Mouse (Mus musculus) neural tube, embryonic 14.5 days (tissue): ENCODE results near the gene Gm7358. TPM values are rescaled to one million over a fixed set of nuclear protein-coding genes. Genes with fewer than 3 reads are reported as not detected.

Experiments
- polyA plus RNA-seq: library from polyadenylated mRNA; unstranded; fragments of >200 nt; fragmentation: Nextera tagmentation; extraction: Ambion mirVana; gene quantifications from 2 replicates; pipeline ENCODE4 v1.2.1, GENCODE M21; 2014

Gm7358 gene
- polyA plus RNA-seq, 1 experiment from 2014 or later: not detected

Other genes starting within 250 kb of the Gm7358 start
- gene Gm7168, start 111.2 kb downstream of the Gm7358 start, polyA plus RNA-seq: not detected in 2 replicates
- gene Gm7356, start 55.8 kb downstream of the Gm7358 start, polyA plus RNA-seq: not detected in 2 replicates
- gene Dact2, start 144.8 kb upstream of the Gm7358 start, polyA plus RNA-seq: 2.7 and 3.2 TPM in 2 replicates
- gene Smoc2, start 220.0 kb upstream of the Gm7358 start, polyA plus RNA-seq: 6.0 and 6.3 TPM in 2 replicates